Mouse (Mus musculus) E14TG2a.4 (cell line): Measurements from ENCODE around the gene Rflna.

ENCODE experiments used
- H3K27me3 ChIP-seq: 2 replicates; pipeline ENCODE4 v1.6.1; 2014; ENCODE audit warnings: low read length, control low read depth; ENCODE audit not compliant: insufficient read depth
- H3K36me3 ChIP-seq: 2 replicates; pipeline ENCODE4 v1.6.1; 2014; ENCODE audit warnings: low read length, control low read depth; ENCODE audit not compliant: insufficient read depth
- H3K4me1 ChIP-seq: replicated peaks from 2 replicates; pipeline ENCODE4 v1.6.1; 2014; ENCODE audit warnings: low read depth, low read length, control low read depth
- H3K4me3 ChIP-seq: replicated peaks from 2 replicates; pipeline ENCODE4 v1.5.1; 2014; ENCODE audit warnings: mild to moderate bottlenecking, low read length
- H3K9me3 ChIP-seq: 2 replicates; pipeline ENCODE4 v1.6.1; 2014; ENCODE audit warnings: low read length, control low read depth
- CTCF ChIP-seq: conservative IDR thresholded peaks from 2 replicates; pipeline ENCODE4 v1.5.1; 2014; ENCODE audit warnings: low read length
- NANOG ChIP-seq: IDR thresholded peaks from 2 replicates; pipeline ENCODE4 v1.6.1; 2014; ENCODE audit warnings: borderline replicate concordance, low read length, mixed read lengths
- POU5F1 ChIP-seq: IDR thresholded peaks from 2 replicates; pipeline ENCODE4 v1.6.1; 2014; ENCODE audit warnings: low read length, borderline replicate concordance

The Rflna gene

DNA sequence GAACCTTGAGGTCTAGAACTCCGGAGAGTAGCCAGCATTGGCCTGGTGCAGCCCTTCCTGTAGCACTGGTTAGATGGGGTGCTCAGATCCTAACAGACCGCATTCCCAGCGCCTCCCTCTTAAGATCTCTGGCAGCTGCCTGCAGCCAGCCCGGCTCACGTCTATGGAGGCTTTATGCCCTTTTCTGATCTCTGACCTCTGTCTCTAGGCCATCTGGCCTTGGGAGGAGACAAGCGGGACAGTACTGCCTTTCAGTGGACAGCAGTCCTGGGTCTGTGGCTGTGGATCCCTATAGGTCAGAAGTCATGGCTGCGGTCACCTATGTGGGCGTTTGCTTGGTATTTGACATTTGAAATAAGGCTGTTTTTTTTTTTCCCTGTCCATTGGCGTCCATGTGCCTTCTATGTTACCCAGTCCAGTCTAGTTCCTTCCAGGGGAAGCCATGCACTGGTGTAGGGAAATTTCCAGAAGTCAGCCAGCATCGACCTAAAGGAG, 2.2 kb upstream of the Rflna start:
- H3K9me3 ChIP-seq, result no peaks in the 10 kb centered on the region
- H3K27me3 ChIP-seq, result peaks cover 40% of the 10 kb centered on the region
- no peak for TF ChIP-seq POU5F1
- TF ChIP-seq CTCF, result no peak
- no peak for TF ChIP-seq NANOG
- no peaks in the 10 kb centered on the region for H3K36me3 ChIP-seq
- H3K4me1 ChIP-seq, result peaks cover 18% of the 10 kb centered on the region
- no peak overlapping the region for H3K4me3 ChIP-seq

DNA sequence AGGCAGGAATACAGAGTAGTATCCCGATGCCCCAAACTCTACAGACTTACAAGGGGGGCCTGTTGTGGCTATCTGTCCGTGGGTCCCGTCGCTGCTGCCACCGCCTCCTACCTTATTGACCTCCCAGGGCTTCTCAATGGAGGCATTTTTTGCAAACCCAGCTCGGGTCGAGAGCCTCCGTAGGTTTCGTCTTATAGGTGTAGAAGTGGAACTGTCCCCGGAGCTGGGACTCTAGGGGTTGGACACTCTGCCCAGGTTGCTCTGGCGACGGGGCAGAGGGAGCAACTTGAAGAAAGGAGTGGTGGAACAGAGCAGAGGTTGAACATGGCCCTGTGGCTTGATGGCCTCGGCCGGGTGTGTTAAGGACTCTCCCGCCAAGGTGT, 843 bp downstream of the Rflna start:
- H3K27me3 ChIP-seq, result peaks cover 53% of the 10 kb centered on the region
- H3K4me1 ChIP-seq, result peaks cover 18% of the 10 kb centered on the region
- no peaks in the 10 kb centered on the region for H3K36me3 ChIP-seq
- H3K4me3 ChIP-seq, result peak overlapping the region; percentile 75
- H3K9me3 ChIP-seq, result no peaks in the 10 kb centered on the region
- no peak for TF ChIP-seq POU5F1
- TF ChIP-seq CTCF, result no peak
- no peak for TF ChIP-seq NANOG

DNA sequence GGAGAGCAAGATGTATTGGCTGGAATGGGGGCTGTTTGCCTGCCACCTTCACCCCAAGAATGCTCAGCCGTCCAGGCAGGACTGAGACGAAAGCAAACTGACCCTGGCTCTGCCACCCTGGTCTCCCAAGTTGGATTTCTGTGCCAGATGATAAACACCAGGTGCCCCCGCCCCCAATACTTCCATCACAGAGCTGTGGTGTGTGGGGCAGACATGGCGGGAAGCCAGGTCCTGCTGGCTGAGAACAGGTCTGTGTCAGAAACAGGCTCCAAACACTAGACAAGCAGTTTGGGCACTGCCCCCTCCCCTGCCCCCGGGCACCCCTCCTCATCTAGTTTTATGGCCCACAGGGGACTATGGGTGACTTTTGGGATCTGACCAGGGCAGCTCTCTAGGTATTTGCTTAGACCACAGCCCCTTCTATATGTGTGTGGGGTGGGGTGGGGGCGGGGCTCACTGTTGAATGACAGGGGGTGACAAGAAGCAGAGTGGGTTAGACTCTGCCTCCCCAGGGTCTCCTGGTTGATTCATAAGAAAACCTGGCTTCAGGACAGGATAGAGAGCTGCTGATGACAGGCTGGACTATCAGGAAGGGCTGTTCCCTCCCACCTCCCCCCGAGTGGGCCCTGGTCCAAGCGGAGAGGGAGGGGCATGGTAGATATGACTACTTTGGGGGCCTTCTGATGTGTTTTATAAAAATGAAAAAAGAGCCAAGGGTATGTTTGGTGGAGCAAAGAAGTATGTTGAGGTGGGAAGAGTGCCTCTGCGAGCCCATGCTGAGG, 3.0 kb downstream of the Rflna start:
- Histone ChIP-seq H3K36me3 (0 out of 2 replicates have a peak, but pooled peaks cover 3% of the 10 kb centered on the region), H3K4me3 (no peak overlapping the region), H3K4me1 (peaks cover 32% of the 10 kb centered on the region), H3K9me3 (no peaks in the 10 kb centered on the region), H3K27me3 (peaks cover 48% of the 10 kb centered on the region)
- TF ChIP-seq NANOG (no peak), CTCF (no peak), POU5F1 (no peak)

DNA sequence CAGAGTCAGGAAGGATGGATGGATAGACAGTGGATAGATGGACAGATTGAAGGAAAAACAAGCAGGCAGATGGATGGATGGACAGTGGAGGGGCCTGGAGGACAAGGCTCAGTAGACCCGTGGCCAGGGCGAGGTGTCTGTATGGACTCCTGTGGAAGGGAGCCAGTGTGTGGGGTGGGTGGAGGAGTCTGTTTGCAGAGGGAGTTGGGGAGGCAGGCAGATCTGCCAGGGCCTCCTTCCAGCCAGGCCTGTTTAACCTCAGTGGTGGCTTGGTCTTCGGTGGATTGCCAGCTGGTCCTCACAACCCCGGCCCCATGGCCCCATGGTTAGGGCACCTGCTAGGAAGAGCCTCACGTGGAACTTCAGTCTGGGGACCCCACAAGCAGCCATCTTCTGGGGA, 3.9 kb downstream of the Rflna start:
- Histone ChIP-seq H3K9me3 (no peaks in the 10 kb centered on the region), H3K4me1 (peaks cover 41% of the 10 kb centered on the region), H3K36me3 (0 out of 2 replicates have a peak, but pooled peaks cover 3% of the 10 kb centered on the region), H3K4me3 (no peak overlapping the region), H3K27me3 (peaks cover 43% of the 10 kb centered on the region)
- no peak for TF ChIP-seq CTCF
- no peak for TF ChIP-seq NANOG
- TF ChIP-seq POU5F1, result no peak

DNA sequence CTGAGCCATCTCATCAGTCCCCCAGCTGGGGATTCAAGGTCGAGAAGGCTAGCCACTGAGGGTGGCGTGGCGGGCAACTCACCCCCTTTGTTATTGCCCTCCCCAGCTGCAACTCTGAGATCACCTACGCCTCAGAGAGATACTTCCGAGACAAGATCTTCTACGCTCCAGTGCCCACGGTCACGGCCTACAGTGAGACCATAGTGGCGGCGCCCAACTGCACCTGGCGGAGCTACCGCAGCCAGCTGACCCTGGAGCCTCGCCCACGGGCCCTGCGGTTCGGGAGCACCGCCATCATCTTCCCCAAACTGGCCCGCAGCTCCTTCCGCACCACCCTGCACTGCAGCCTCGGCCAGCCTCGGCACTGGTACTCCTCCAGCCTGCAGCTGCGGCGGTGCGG, 8.1 kb downstream of the Rflna start:
- TF ChIP-seq NANOG (no peak), POU5F1 (no peak), CTCF (no peak)
- peaks cover 26% of the 10 kb centered on the region for H3K4me1 ChIP-seq

DNA sequence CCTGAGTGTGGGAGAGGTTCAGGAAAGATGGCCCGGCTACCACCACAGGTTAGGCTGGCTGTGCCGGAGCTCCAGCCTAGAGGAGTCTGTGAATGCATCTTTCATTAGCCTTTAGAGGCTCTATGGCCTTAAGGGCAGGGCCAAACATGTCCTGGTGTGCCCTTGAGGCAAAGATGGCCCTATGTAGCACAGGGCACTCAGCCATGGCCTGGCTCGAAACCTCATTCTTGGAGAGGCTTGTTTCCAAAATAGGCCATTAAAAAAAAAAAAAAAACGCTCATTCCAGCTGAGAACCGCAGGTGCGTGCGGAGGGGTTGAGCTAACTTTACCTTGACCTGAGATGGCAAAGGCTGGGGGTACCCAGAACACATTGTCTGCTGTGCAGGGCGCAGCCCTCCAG, 8.6 kb downstream of the Rflna start:
- TF ChIP-seq POU5F1, result no peak
- no peak for TF ChIP-seq CTCF
- no peak for TF ChIP-seq NANOG
- Histone ChIP-seq H3K4me3 (peak overlapping the region; percentile 68), H3K27me3 (peaks cover 7% of the 10 kb centered on the region; the same call in 1 of the 2 replicates), H3K36me3 (peaks cover 35% of the 10 kb centered on the region), H3K4me1 (peaks cover 26% of the 10 kb centered on the region), H3K9me3 (no peaks in the 10 kb centered on the region)

More for the DNA sequence above, 8.1 kb downstream of the Rflna start:
- Histone ChIP-seq H3K27me3 (peaks cover 10% of the 10 kb centered on the region; the same call in 1 of the 2 replicates), H3K9me3 (no peaks in the 10 kb centered on the region), H3K36me3 (peaks cover 30% of the 10 kb centered on the region), H3K4me3 (peak overlapping the region; percentile 68)

DNA sequence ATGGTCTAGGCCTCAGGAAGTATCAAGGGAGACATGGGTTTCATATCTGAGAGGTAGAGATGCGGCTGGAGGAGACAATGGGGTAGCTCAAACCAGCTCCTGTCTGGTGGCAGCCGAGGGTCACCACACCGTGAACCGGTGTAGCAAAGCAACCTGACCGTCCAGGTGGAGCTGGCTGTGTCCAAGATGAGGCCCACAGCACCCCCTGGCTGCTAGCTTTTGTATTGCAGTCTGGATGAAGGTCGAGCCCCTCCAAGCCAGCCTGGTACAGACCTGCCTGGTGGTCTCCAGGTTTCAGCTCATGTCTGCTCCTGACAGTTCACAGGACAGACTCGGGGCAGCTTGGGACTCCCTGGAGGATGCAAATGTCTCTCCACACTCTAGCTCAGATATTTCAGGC, 11.5 kb downstream of the Rflna start:
- Histone ChIP-seq H3K27me3 (no peaks in the 10 kb centered on the region), H3K36me3 (peaks cover 60% of the 10 kb centered on the region), H3K9me3 (no peaks in the 10 kb centered on the region), H3K4me3 (no peak overlapping the region), H3K4me1 (peaks cover 39% of the 10 kb centered on the region)
- TF ChIP-seq CTCF (peak; percentile 70), POU5F1 (no peak)

DNA sequence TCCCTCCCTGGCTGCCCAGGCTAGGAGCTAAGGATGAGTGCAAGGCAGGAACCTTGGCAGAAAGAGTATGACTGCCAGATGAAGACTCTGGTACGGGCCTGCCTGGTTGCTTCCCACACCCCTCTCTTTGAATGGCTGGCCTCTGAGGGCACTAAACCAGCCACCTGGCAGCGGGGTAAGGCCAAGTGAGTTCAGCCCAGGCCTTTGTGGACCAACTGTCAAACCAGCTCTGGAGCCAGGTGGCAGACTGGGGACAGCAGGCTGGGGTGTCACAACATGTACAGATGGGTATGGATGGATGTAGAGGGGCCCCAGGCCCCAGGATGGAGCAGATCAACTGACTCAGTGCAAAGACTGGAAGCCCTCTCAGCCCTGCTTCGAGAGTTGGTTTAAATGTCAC, 12.0 kb downstream of the Rflna start:
- Histone ChIP-seq H3K4me3 (no peak overlapping the region), H3K9me3 (no peaks in the 10 kb centered on the region), H3K27me3 (no peaks in the 10 kb centered on the region), H3K36me3 (peaks cover 60% of the 10 kb centered on the region), H3K4me1 (peaks cover 35% of the 10 kb centered on the region)
- TF ChIP-seq CTCF, result no peak
- TF ChIP-seq POU5F1, result no peak
- TF ChIP-seq NANOG, result no peak

DNA sequence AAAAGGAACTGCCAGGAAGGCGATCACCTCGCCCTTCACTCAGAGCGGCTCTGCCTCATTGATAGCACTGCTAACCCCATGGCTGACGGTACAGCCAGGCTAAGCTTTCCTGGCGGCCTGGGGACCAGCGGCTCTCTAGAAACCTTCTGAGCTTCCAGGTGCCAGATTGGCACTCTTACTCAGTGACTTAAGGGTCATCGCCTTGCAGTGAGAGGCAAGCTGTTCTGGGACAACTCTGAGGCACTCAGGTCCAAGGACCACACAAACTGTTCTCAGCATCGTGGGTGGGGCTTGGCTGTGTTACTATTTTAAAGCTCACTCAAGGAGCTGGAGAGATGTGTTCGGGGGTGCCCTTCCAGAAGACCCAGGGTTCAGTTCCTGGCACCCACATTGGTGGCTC, 12.6 kb downstream of the Rflna start:
- H3K36me3 ChIP-seq, result peaks cover 60% of the 10 kb centered on the region

More for the DNA sequence above, 12.6 kb downstream of the Rflna start:
- TF ChIP-seq CTCF, result no peak
- no peak for TF ChIP-seq NANOG
- no peak for TF ChIP-seq POU5F1
- Histone ChIP-seq H3K9me3 (no peaks in the 10 kb centered on the region), H3K27me3 (no peaks in the 10 kb centered on the region), H3K4me1 (peaks cover 34% of the 10 kb centered on the region), H3K4me3 (no peak overlapping the region)
